In the genomic region with DNA sequence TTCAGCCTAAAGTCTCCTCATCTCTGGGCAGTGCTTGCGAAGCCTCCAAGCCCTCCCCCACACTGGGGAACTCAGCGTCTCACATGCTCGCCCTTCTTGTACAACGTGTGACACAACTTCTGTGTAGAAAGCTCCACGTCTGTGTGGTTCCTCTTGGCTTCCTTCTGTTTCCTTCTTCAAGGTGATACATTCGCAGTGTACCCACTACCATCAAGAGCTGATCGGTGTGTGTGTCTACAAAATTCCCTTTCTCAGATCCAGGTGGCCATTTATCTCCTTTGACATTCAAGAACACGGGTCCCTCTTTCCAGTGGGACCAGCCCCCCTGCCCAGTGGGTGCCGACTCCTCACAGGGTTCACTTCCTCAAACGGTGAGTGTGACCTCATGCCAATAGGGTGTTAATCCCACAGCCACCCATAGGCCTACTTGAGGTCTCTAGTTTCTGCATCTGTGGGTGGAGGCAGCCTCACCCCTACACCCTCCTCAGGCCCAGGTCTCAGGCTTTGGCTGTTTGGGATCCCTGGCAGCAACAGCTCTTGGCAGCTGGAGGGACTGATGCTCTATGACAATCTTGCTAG, we compare ENCODE assay signal across 13 mouse cellular contexts. TPM values are rescaled to one million over a fixed set of nuclear protein-coding genes. Genes with fewer than 3 reads are reported as not detected.
DNase-seq lines count a peak whose midpoint lies in the region; ATAC-seq lines count a peak whose summit lies in the region.
"Had no signal": no experiment of that assay in that cellular context is flagged by ENCODE, and none has a peak within 500 bp of the region (broad histone marks: within the 10 kb centered on the region; RNA-seq: fewer than 3 reads in every experiment).

No protein-coding gene starts in this region.

- DNase-seq in right cerebral cortex, adult 18-20 months, result peak; percentile 33
- no peak for DNase-seq in right cerebral cortex, postnatal 10 days (ENCODE audit: low spot score in 2 of 2)
- DNase-seq in induced T-regulatory cell, adult 2 months (ENCODE audit: low read depth), result peak; percentile 49
- DNase-seq in lung, postnatal 4 days, result peak; percentile 56 to 63
- no peak for DNase-seq in adrenal gland, adult 2 months
- no peak for DNase-seq in layer of hippocampus, adult 11-12 months (ENCODE audit: low spot score)

- no peak overlapping the region for H3K4me2 ChIP-seq in stomach, embryonic 16.5 days (ENCODE audit: low read depth, low read length)
- H3K4me2 ChIP-seq: embryonic facial prominence, embryonic 15.5 days; hindbrain, embryonic 13.5 days had no signal

- 0 out of 2 replicates have a peak, but pooled peaks cover under 1% of the 10 kb centered on the region for H3K36me3 ChIP-seq in stomach, embryonic 16.5 days (ENCODE audit: control insufficient read depth, insufficient read depth, low read length)

- no peak overlapping the region for H3K4me3 ChIP-seq in stomach, embryonic 16.5 days (replicated peaks; ENCODE audit: low read length)
- H3K4me3 ChIP-seq: embryonic facial prominence, embryonic 15.5 days; hindbrain, embryonic 13.5 days; limb, embryonic 10.5 days had no signal

- H3K9ac ChIP-seq in stomach, embryonic 16.5 days (ENCODE audit: low read length), result 0 out of 2 replicates have a peak overlapping the region, but pooled peaks have one; percentile 16
- H3K9ac ChIP-seq: embryonic facial prominence, embryonic 15.5 days; hindbrain, embryonic 13.5 days had no signal

- no peak for ATAC-seq in stomach, embryonic 16.5 days (ENCODE audit: insufficient read depth, low FRiP score)
- ATAC-seq: midbrain, embryonic 16.5 days had no signal

- no peaks in the 10 kb centered on the region for H3K27me3 ChIP-seq in stomach, embryonic 16.5 days (ENCODE audit: control insufficient read depth, insufficient read depth, low read length)
- H3K27me3 ChIP-seq: embryonic facial prominence, embryonic 15.5 days had no signal

- H3K9me3 ChIP-seq in stomach, embryonic 16.5 days (replicated peaks; ENCODE audit: control insufficient read depth, low read length), result no peaks in the 10 kb centered on the region
- H3K9me3 ChIP-seq: embryonic facial prominence, embryonic 15.5 days; hindbrain, embryonic 13.5 days; limb, embryonic 10.5 days had no signal

- WGBS in stomach, embryonic 16.5 days, result 77% methylated on average over 10 of the region's 10 CpGs

- H3K4me1 ChIP-seq in stomach, embryonic 16.5 days (ENCODE audit: control insufficient read depth, insufficient read depth, low read length), result peaks cover 13% of the 10 kb centered on the region

- peak overlapping the region; percentile 36; the same call in 1 of the 2 replicates for H3K27ac ChIP-seq in stomach, embryonic 16.5 days (ENCODE audit: low read length)
- H3K27ac ChIP-seq: embryonic facial prominence, embryonic 15.5 days; hindbrain, embryonic 13.5 days; limb, embryonic 10.5 days had no signal

RNA-seq across cellular contexts. Expression of gene Cyba, which starts 2.6 kb away (rescaled TPM):
- 241 and 270 TPM in 2 replicates for polyA plus RNA-seq in stomach, embryonic 16.5 days (2015; fragmentation: Nextera tagmentation; extraction: Ambion mirVana)
- total RNA-seq in adrenal gland, adult 2 months (2021), result 10 to 100 TPM; 26.3 to 43.7 TPM
- 108 and 116 TPM in 2 replicates for polyA plus RNA-seq in adrenal gland, adult 2 months (2012; rRNA removed)

RNA-seq across cellular contexts. Expression of gene Il17c, which starts 8.3 kb away (rescaled TPM):
- not detected in 2 replicates for polyA plus RNA-seq in stomach, embryonic 16.5 days (2015; fragmentation: Nextera tagmentation; extraction: Ambion mirVana)
- not detected for total RNA-seq in adrenal gland, adult 2 months (2021)
- 0.16 TPM in 1 of 2 replicates, not detected in the other for polyA plus RNA-seq in adrenal gland, adult 2 months (2012; rRNA removed)
- total RNA-seq: gastrocnemius, adult 8-10 months had no signal
- polyA plus RNA-seq: embryonic facial prominence, embryonic 15.5 days; hindbrain, embryonic 13.5 days; midbrain, embryonic 16.5 days; urinary bladder, adult 2 months had no signal

RNA-seq across cellular contexts. Expression of gene Mvd, which starts 13.1 kb away (rescaled TPM):
- 40.3 and 40.7 TPM in 2 replicates for polyA plus RNA-seq in stomach, embryonic 16.5 days (2015; fragmentation: Nextera tagmentation; extraction: Ambion mirVana)
- 10 to 100 TPM in 1 of 2 experiments, 1 to 10 TPM in 1; 9.2 to 39.5 TPM for total RNA-seq in adrenal gland, adult 2 months (2021)
- polyA plus RNA-seq in adrenal gland, adult 2 months (2012; rRNA removed), result 39.7 and 73.8 TPM in 2 replicates

RNA-seq across cellular contexts. Expression of gene Snai3, which starts 30.4 kb away (rescaled TPM):
- polyA plus RNA-seq in stomach, embryonic 16.5 days (2015; fragmentation: Nextera tagmentation; extraction: Ambion mirVana), result 0.59 and 1.2 TPM in 2 replicates
- total RNA-seq in adrenal gland, adult 2 months (2021), result not detected
- polyA plus RNA-seq in adrenal gland, adult 2 months (2012; rRNA removed), result 0.15 and 0.19 TPM in 2 replicates
- polyA plus RNA-seq: hindbrain, embryonic 13.5 days; limb, embryonic 10.5 days; midbrain, embryonic 16.5 days had no signal

RNA-seq across cellular contexts. Expression of gene Rnf166, which starts 45.7 kb away (rescaled TPM):
- polyA plus RNA-seq in stomach, embryonic 16.5 days (2015; fragmentation: Nextera tagmentation; extraction: Ambion mirVana), result 31.3 and 36.4 TPM in 2 replicates
- total RNA-seq in adrenal gland, adult 2 months (2021), result 10 to 100 TPM; 42.8 to 83.8 TPM
- polyA plus RNA-seq in adrenal gland, adult 2 months (2012; rRNA removed), result 132 and 157 TPM in 2 replicates

Comparison
In these comparisons a context has a peak if more than half of its experiments do, and no peak if none do; other contexts are left out.
1. DNase-seq: peak in right cerebral cortex, adult 18-20 months (single experiment), induced T-regulatory cell, adult 2 months (single experiment) and lung, postnatal 4 days (2 of 2); none in right cerebral cortex, postnatal 10 days (0 of 2), adrenal gland, adult 2 months (single experiment) and layer of hippocampus, adult 11-12 months (single experiment).